Comparison of ENCODE assay signal across 14 mouse cellular contexts in genomic region chr6:139852836-139853235, GRCm38 (mm10).
DNase-seq lines count a peak whose midpoint lies in the region; ATAC-seq and TF ChIP-seq lines count a peak whose summit lies in the region.
"Had no signal": no experiment of that assay in that cellular context is flagged by ENCODE, and none has a peak within 500 bp of the region (broad histone marks: within the 10 kb centered on the region; RNA-seq: fewer than 3 reads in every experiment).

No protein-coding gene starts in this region.

- DNase-seq in forebrain, postnatal 0 days = peak; percentile 58
- peak; percentile 4 for DNase-seq in adrenal gland, postnatal 25 days
- DNase-seq in adrenal gland, postnatal 36 days = peak; percentile 11 to 41
- DNase-seq in layer of hippocampus, adult 9-10 months (ENCODE audit: low spot score) = peak; percentile 46
- DNase-seq: gastrocnemius, postnatal 10 days; heart, adult 2 months had no signal

- no peak overlapping the region for H3K9ac ChIP-seq in forebrain, postnatal 0 days
- H3K9ac ChIP-seq in forebrain, embryonic 16.5 days (replicated peaks; ENCODE audit: low read depth, low read length) = no peak overlapping the region
- H3K9ac ChIP-seq: liver, embryonic 14.5 days; stomach, embryonic 15.5 days had no signal

- 54% methylated on average over 3 of the region's 3 CpGs for WGBS in forebrain, postnatal 0 days
- WGBS in forebrain, embryonic 16.5 days = 71% methylated on average over 3 of the region's 3 CpGs

- no peak overlapping the region for H3K27ac ChIP-seq in forebrain, postnatal 0 days (ENCODE audit: low read depth, low read length)
- H3K27ac ChIP-seq in forebrain, embryonic 16.5 days (ENCODE audit: low read length) = no peak overlapping the region
- H3K27ac ChIP-seq: heart, adult 2 months; liver, embryonic 14.5 days; stomach, embryonic 15.5 days had no signal

- no peak for TF ChIP-seq CTCF in forebrain, postnatal 0 days (IDR thresholded peaks at IDR 0.05; ENCODE audit: low read depth)

- H3K27me3 ChIP-seq in forebrain, postnatal 0 days (ENCODE audit: insufficient read depth, low read length) = no peaks in the 10 kb centered on the region
- H3K27me3 ChIP-seq in forebrain, embryonic 16.5 days (replicated peaks; ENCODE audit: control insufficient read depth, insufficient read depth, low read length) = no peaks in the 10 kb centered on the region
- H3K27me3 ChIP-seq: megakaryocyte, embryonic 14.5 days; stomach, embryonic 15.5 days had no signal

- ATAC-seq in forebrain, postnatal 0 days = no peak
- no peak for ATAC-seq in forebrain, embryonic 16.5 days
- ATAC-seq in frontal cortex, adult (ENCODE audit: low TSS enrichment) = no peak
- no peak for ATAC-seq in megakaryocyte, adult 5-6 weeks (ENCODE audit: poor library complexity, severe bottlenecking)
- ATAC-seq: lung, postnatal 0 days; midbrain, embryonic 16.5 days had no signal

- no peaks in the 10 kb centered on the region for H3K36me3 ChIP-seq in forebrain, postnatal 0 days (ENCODE audit: insufficient read depth)
- H3K36me3 ChIP-seq in forebrain, embryonic 16.5 days (ENCODE audit: control insufficient read depth, insufficient read depth) = no peaks in the 10 kb centered on the region
- H3K36me3 ChIP-seq: stomach, embryonic 15.5 days had no signal

- H3K4me3 ChIP-seq in forebrain, postnatal 0 days (ENCODE audit: low read depth, low read length) = no peak overlapping the region
- no peak overlapping the region for H3K4me3 ChIP-seq in forebrain, embryonic 16.5 days (replicated peaks; ENCODE audit: low read length)
- H3K4me3 ChIP-seq: heart, adult 2 months; stomach, embryonic 15.5 days had no signal

- no peak overlapping the region for H3K4me2 ChIP-seq in forebrain, postnatal 0 days (ENCODE audit: low read depth)
- no peak overlapping the region for H3K4me2 ChIP-seq in forebrain, embryonic 16.5 days (ENCODE audit: low read length)
- H3K4me2 ChIP-seq: stomach, embryonic 15.5 days had no signal

- no peaks in the 10 kb centered on the region for H3K9me3 ChIP-seq in forebrain, postnatal 0 days (ENCODE audit: low read length)
- no peaks in the 10 kb centered on the region for H3K9me3 ChIP-seq in forebrain, embryonic 16.5 days (ENCODE audit: control insufficient read depth, low read length)
- H3K9me3 ChIP-seq: stomach, embryonic 15.5 days had no signal

- H3K4me1 ChIP-seq in forebrain, postnatal 0 days (ENCODE audit: insufficient read depth) = no peaks in the 10 kb centered on the region
- H3K4me1 ChIP-seq in forebrain, embryonic 16.5 days (replicated peaks; ENCODE audit: control insufficient read depth, insufficient read depth, low read length) = no peaks in the 10 kb centered on the region
- H3K4me1 ChIP-seq: megakaryocyte, embryonic 14.5 days; stomach, embryonic 15.5 days had no signal

Comparison
In these comparisons a context has a peak if more than half of its experiments do, and no peak if none do; other contexts are left out.
1. DNase-seq: peak in every context shown above with its lines; median percentile 58 in forebrain, postnatal 0 days; 46 in layer of hippocampus, adult 9-10 months; 26 in adrenal gland, postnatal 36 days; 4 in adrenal gland, postnatal 25 days.